Mouse (Mus musculus) kidney, adult 18-20 months (tissue): ENCODE data around the gene Pdxk.
"Not testable (repeated sequence)": the region's sequence is repeated elsewhere in the genome, so short reads cannot be mapped to it uniquely, and the experiment has no call there.

Source experiments
- DNase-seq: peaks from one replicate; pipeline ENCODE4 v3.0.0; 2021

Pdxk gene

GRCm38 (mm10) chr10:78464792-78465207 lies at the start of gene Pdxk:
Pdxk (minus strand) TSS chr10:78464975.
- DNase-seq, result peak; percentile 98

GRCm38 (mm10) chr10:78502986-78503733 lies 38.4 kb upstream of the Pdxk start:
- DNase-seq, result no peak

- DNase-seq, result peak; percentile 87
Observed at GRCm38 (mm10) chr10:78487431-78488086, 22.8 kb upstream of the Pdxk start.

GRCm38 (mm10) chr10:78486871-78487270 lies 22.1 kb upstream of the Pdxk start:
- DNase-seq, result no peak

- DNase-seq, result not testable (repeated sequence)
Observed at GRCm38 (mm10) chr10:78485369-78485768, 20.6 kb upstream of the Pdxk start.

GRCm38 (mm10) chr10:78481928-78482499 lies 17.2 kb upstream of the Pdxk start:
- DNase-seq, result peak; percentile 66

- peak; percentile 21 for DNase-seq
Observed at GRCm38 (mm10) chr10:78480954-78481927, 16.5 kb upstream of the Pdxk start.

DNA sequence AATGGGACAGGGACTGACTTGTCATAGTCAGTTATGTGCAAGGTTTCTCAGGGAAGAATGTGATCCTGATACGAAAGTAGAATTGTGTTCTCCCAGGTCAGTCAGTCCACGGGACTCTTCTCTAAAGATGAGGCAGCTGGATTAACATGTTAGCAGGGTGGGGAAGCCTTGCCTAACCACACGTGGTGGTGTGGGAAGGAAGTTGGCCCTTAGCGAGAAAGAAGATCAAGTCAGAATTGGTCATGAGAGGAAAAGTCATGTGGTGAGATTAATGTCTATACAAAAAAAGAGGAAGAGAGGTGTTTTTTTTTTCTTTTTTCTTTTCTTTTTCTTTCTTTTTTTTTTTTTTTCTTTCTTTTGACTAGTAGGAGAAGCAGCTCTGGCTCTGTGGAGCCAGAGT lies 12.0 kb upstream of the Pdxk start:
- DNase-seq, result no peak

- peak; percentile 40 for DNase-seq
Observed at GRCm38 (mm10) chr10:78474759-78475158, 10.0 kb upstream of the Pdxk start.

DNA sequence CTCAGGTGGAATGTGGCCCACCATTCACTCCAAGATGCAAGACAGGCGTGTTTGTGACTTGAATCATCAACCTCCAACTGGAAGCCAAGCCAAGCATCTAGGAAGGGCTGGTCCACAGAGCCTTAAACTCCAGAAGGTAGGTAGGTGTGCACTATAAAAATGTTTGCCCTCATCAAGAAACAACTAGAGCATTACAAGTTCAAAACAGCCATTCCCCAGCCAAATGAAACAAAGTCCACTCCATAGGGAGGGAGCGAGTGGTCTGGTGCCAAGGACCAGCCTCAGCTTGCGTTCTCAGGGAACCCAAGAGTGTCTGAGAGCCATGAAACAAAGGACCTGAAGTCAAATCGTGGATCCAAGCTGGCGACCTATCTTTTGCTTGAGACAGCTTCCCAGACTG lies 8.7 kb upstream of the Pdxk start:
- peak; percentile 46 for DNase-seq

- no peak for DNase-seq
Observed at GRCm38 (mm10) chr10:78472046-78472445, 7.3 kb upstream of the Pdxk start.

GRCm38 (mm10) chr10:78470582-78471313 lies 6.0 kb upstream of the Pdxk start:
- no peak for DNase-seq

- DNase-seq, result no peak
Observed at GRCm38 (mm10) chr10:78467761-78468310, 3.1 kb upstream of the Pdxk start.

DNA sequence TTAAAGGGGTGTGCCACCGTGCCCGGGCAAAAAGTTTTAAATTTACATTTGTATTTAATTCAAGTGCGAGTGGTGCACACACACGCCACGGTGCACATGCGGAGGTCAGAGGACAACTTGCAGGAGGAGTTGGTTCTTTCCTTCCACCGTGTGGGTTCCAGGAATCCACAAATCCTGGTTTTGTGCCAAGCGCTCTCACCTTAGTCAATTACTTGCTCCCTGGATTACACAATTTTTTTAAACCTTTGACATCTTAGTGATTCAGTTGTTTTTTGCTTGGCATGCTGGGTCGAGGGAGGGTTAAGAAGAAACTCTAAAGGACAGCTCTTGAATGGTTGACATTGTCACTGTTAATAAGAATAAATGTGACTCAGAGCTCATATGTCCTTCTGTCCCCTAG lies 1.9 kb upstream of the Pdxk start:
- peak; percentile 71 for DNase-seq

DNA sequence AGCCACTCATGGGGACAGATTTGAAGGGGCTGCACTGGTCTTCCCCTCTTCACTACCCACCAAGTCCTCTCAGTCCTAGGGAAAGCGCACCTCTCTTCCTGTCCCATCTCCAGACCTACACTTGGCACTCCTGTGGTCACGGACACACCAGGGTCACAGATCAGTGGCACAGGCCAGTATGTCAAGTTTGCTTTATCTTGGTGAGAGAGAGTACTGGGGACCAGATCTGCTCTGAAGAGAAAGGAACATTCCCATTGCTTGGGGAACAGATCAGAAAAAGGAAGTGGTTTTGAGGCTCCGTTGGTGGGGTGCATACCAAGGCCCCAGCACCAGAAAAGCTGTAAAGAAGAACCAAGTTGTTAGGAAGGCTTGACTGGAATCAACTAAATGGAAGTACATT lies 697 bp upstream of the Pdxk start:
- DNase-seq, result no peak

GRCm38 (mm10) chr10:78464201-78464791 lies 479 bp downstream of the Pdxk start:
- peak; percentile 35 for DNase-seq

- DNase-seq, result peak; percentile 52
Observed at GRCm38 (mm10) chr10:78463769-78464167, 1.0 kb downstream of the Pdxk start.

- peak; percentile 72 for DNase-seq
Observed at GRCm38 (mm10) chr10:78462945-78463768, 1.6 kb downstream of the Pdxk start.

GRCm38 (mm10) chr10:78461767-78462166 lies 3.0 kb downstream of the Pdxk start:
- DNase-seq, result no peak

DNA sequence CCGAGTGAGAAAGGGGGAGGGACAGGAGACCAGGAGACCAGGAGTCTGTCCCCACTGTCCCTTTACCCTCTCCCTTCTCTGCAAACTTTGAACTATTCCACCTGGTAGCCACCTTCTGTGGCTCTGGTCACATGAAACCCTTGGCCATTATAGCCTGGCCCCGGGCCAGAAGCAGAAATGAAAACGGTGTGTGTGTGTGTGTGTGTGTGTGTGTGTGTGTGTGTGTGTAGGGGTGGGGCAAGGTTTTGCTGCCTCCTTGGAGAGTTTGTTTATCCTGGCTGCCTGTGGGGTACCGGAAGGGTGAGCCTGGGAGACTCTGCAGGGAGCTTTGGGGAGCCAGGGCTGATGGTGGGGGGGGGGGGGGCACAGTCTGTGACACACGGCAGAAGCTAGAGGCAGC lies 4.3 kb downstream of the Pdxk start:
- peak; percentile 53 for DNase-seq
